Mouse (Mus musculus) retina, adult 2 months (tissue): ENCODE results near the gene Npas2.

Experiments used
- DNase-seq: peaks from one replicate; pipeline ENCODE4 v3.0.0-alpha.2; 2012; ENCODE audit warnings: low read depth, low spot score

The Npas2 gene

DNA sequence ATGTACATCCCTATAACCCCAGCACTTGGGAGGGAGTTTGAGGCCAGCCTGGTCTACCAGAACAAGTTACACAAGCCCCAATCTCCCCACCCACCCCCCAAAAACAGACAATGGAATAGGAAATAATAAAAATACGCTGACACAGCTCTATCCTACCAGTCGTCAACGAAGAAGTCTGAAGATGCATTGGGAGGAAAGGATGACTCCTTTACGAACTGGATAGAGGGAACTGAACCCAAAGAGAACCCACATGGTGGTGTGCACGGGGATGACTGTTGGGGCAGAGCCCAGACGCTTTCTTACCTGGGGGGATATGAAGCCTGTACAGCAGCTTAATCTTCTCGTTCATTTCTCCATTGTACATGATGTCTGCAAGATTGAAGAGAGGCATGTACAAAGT is 182.6 kb downstream of the Npas2 start:
- DNase-seq: no peak

DNA sequence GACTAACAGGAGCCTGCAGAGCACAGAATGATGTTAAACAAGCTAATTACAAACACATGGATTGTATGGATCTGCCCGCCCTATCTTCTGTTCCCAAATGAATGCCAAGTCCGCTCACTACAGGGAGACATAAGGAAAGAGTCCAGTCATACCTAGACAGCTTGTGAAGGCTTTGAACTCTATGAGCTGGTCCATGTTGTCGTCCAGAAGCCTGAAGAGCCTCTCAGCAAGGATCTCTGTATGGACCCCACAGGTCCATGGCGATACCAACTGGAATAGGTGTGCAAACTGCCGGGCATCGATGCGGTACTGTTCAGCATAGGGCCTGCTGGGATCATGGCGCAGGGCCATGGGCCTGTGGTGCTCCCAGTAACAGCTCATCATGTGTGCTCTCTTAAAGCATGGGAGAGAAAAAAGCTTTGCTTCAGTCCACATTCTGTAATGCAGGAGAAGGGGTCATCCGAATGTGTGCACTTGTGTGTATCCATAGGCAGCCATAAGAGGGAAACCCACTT is 183.3 kb downstream of the Npas2 start:
- no peak for DNase-seq

DNA sequence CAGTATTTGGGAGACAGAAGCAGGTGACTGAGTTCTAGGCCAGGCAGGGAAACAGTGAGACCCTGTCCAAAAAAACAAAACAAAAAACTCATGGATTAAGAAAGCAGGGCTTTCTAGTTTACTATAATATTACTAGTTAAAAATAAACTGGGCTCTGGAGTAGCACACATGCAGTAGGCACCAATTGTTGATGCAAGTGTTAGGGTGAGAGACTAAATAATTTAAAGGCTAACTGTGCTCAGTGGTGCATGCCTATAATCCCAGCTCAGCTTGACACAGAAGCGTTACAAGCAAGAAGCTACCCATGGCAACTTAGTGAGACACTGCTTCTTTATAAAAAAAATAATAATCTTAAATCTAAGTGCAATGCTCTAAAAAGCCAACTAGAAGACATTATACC is 185.0 kb downstream of the Npas2 start:
- DNase-seq: no peak

DNA sequence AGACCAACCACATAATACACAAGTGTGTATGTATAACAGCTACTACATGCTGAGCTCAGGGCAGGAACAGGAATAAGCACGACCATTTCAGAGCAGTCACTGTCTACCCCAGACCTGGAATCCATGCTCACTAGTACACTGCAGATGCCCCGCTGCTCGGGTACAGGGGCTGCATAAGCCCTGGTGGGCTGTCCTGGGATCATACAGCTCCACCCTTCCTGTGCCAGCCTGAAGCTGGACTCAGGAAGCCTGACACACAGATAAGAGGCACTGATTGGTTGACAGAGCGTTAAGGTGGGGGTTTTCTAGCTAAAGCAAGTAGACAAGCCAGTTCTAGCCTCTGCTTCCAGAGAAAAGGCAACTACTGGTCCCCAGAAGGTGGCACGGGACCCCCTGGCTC is 185.5 kb downstream of the Npas2 start:
- no peak for DNase-seq

DNA sequence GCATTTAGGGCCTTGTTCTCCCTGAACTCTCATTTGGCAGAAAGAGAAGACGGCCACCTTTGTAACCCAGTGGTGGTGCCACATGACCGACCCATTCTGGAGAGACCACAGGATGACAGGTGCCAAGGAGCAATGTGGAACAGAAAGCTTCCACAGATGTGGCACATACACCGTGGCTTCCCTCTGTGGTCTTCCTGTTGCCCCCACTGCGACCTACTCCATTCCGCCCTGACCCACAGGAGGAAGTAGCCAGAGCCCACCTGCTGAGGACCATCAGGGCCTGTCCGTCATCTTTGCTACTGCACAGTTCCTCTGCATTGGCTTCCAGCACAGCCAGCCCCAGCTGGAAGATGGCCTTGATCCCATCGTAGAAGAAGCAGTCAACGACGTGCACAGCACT is 187.5 kb downstream of the Npas2 start:
- no peak for DNase-seq

DNA sequence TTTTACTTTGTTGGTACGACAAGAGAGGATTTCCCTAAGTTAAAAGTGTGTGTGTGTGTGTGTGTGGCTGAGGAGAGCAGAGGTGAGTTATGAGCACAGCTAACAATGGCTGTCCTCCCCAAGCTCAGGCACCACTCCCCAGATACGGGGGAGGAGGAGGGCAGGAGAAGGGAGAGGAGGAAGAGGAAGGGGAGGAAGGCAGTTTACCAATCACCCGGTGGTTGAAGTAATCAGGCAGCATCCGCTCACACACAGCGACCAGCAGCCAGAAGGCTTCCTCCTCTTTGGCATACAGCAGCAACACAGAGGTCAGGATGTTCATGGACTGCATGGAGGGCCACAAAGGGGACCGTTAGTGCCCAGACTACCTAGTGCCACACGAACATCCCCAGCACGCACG is 191.4 kb downstream of the Npas2 start:
- no peak for DNase-seq

DNA sequence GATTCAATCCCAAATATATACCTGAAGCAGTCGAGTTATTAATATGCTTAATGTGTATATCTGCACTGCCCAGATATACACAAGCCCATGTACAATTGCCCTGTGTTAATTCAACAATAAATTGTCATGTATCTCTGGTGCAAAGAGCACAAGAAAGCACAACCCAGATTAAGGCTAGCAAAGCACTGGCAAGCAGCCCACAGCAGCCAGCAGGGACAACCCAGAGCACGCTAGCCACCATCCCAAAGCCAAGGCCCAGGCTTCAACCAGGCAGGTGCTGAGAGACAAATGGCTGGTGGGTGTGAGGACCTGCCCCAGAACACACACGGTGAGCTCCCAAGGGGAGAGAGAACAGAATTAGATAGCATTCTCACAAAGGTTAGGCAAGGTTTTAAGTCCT is 192.9 kb downstream of the Npas2 start:
- DNase-seq: no peak

DNA sequence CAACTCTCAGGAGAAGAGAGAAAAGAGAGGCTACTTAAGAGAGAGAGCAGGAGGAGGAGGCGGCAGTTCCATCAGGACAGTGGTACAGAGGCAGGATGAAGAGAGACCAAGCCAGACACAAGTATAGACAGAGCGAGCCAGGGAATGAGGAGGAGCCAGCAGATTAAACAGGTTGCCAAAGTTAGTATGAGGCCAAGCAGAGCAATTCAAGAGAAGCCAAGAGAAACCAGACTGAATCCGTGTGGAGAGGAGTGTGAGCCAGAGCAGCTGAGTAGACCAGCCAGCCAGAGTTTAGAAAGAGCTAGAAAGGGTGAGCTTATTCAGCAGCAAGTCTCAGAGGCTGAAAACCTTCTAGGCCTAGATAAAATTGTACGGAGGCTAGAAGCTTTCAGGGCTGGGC is 194.0 kb downstream of the Npas2 start:
- DNase-seq: no peak

DNA sequence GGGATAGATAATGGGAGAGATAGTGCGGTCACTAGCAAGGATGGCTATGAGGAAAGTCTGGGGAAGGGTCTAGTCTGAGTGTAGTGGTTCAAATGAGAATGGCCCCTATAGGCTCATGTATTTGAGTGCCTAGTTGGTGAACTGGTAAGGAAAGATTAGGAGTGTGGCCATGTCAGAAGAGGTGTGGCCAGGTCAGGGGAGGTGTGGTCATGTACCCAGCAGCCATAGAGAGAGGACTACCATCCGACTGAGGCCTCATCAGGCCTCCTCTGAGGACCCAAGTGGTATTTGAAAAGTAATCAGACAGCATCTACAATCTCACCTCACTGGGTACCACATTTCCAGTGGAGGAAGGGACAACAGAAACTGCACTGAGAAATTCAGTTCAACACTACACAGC is 194.6 kb downstream of the Npas2 start:
- no peak for DNase-seq

DNA sequence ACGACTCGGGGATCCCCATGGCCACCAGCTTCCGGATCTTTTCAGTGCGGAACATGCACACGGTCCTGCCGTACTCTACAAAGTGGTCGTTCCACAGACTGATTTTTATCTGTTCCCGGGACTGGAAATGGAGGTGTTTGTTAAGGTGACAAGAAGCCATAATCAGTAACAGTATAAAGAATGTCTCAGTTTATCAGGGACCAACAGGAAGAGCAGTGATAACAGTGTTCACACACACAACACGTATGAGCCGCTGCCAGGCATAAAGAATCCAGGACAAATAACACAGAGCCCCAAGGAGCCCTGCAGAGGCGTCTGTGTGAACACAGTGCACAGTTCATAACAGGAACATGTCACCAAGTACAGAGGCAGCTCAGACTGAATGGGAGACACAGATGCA is 195.8 kb downstream of the Npas2 start:
- no peak for DNase-seq

DNA sequence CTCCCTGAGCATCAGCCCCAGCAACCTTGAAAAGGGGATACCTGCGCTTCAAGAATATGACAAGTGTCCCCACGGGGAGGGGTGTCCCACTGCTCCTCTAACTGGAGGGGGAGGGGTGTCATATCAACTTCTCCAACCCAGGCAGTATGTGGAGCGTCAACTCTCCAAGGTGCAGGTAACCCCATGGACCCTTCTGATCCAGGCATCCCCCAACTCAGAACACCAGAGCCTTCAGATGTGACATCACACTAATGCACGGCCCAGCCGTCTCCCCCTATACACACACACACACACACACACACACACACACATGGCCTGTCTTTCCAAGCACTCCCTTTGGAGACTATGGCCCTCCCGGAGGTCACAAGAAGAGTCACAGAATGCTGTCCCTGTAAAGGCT is 198.1 kb downstream of the Npas2 start:
- DNase-seq: no peak

DNA sequence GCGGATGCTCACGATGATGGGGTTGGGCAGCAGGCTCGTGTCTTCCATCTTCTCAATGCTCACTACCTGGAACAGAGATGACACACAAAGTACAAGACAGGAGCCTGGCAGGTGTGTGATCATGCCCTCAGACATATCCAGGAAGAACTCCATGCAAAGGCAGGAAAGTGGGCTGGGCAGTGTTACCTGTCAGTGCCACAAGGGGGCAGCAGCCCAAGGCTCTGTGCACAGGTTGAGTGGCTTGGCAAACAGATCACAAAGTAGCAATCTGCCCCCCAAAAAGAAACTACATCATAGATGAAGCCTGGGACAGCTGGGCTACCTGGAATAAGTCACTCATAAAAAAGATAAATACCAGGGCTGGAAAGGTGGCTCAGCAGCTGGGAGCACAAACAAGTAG is 198.7 kb downstream of the Npas2 start:
- peak; percentile 33 for DNase-seq

DNA sequence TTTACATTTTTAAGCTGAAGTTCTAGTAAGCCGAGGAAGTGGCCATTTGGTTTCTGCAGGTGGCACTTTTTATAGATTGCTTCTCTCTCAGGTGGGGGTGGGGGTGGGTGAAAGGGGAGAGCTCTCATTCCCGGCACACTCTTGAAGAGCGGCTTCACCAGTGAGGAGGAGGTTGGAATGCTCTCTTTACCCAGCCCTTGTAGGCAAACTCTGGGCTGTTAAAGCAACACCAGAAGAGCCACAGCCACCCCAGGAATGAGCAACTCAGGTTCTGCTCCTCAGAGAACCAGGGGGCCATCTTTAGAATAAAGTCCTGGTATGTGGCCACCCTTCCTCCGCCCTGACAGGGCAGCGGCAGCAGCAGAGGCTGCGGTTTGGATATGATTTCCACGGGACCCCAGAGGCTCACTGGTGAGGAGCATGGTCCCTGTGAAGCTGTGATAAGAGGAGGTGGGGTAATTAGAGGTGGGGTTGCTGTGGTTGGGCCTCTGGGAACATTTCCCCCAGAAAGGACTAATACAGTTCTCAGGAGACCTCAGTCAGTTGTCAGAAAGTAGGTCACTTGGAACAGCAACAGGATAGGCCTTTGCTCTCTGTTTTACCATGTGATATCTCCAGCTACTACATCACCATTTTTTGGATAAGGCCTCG is 199.8 kb downstream of the Npas2 start:
- no peak for DNase-seq

DNA sequence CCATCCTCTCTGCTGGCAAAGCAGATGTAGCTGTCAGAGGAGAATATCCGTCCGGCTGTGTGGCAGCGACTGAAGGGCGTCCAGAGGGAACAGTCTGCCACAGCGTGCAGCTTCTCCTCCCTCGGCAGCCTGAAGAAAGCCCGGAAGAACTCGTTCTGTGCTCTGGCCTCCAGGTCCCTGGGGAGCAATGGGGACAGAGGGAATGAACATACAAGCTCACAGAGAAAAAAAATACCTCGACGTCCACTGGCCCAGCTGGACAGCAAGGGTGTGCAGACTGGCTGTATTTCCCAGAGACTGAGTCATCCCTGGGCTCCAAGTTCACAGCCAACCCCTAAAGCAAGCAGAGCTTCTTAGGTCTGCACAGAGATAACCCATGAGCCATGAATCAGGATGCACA is 200.6 kb downstream of the Npas2 start:
- DNase-seq: no peak

DNA sequence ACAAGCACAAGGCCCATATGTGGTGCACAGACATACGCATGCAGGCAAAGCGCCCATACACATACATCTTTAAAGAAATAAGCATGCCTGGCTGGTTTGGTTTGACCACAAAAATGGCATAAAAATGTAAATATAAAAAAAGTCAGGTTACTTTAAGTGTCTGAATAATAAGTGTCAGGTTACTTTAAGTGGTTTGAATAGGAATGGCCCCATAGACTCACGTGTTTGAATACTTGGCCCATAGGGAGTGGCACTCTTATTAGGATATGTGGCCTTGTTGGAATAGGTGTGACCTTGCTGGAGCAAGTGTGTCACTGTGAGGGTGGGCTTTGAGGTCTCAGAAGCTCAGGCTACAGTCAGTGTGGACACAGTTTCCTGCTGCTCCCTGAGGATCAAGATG is 201.1 kb downstream of the Npas2 start:
- no peak for DNase-seq

DNA sequence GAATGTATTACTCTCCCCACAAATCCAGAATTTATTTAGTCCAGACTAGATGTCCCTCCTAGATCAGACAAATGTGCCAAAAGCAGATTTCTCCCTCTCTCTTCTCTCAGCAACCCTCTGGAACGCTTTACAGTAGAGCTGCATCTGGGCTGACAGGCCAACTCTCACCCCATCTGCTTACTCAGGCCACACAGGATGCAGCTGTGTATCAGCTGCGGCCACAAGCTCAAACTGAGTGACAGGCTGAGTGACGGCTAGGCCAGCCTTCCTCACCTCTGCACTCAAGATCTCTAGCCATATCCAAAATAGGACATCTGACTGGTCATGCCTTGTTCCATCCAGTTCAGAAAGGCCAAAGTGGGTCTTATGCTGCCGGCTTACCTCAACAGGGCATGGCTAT is 202.8 kb downstream of the Npas2 start:
- DNase-seq: no peak

DNA sequence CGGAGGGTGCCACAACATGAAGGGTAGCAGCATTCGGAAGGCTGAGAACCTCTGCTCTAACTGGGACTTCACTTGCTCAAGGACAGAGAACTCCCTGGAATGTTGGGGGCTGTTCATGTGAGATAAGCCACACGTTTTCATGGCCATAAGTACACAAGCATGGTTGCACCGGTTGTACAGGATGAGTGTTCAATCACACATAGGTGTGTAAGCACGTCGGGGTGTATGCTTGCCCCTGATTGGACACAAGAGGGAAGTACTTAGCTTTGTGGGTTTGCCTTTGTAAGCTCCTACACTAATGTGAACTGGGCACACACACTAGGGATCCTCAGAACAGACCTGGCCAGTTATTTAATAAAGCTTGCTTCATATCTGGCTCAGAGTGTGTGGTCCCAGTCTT is 204.8 kb downstream of the Npas2 start:
- DNase-seq: no peak

DNA sequence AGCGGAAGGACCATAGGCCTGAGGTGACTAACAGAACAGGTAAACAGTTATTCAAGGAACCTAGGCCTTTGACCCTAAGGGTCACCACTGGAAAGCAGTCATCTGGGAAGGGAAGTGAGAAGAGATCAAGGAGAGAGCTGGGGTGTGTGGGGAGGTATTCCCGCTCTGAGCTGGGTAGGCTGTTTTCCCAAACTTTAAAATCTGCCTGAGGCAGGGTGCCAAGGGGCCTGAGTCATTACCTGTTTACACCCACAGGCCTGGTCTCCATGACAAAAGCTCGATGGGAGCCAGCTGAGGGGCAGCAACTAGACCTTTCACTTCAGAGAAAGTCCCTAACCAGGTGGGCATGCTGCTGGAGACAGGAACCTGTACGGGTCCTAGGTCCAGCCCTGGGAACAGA is 205.7 kb downstream of the Npas2 start:
- DNase-seq: no peak

DNA sequence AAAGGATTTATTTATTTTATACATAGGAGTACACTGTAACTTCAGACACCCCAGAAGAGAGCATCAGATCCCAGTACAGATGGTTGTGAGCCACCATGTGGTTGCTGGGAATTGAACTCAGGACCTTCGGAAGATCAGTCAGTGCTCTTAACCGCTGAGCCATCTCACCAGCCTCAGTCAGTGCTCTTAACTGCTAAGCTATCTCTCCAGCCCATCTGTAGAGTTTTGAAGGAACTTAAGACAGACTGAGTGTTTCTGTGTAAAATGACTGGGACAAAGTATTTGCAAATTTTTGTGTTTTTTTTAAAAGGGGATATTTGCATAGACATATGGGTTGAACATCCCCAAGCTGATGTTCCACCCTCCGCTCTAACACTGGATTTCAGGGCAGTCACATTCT is 206.6 kb downstream of the Npas2 start:
- DNase-seq: no peak

DNA sequence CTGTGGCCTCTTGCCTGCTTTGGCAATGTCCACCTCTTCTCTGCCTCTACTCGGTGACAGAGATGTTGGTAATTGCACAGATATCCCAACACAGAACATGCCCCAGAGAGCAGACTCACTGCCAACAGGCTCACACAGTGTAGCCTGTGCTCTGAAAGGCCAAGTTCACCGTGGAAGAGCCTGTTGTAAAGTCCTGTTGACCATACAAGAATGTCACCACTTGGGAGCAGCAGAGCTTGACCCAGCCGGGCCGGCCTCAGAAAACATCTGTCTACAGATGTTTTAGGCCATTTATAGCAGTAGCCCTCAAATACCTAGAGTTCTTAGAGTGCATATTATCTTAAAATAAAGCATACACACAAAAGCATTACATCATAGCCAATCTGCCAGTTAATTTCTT is 213.6 kb downstream of the Npas2 start:
- no peak for DNase-seq

DNA sequence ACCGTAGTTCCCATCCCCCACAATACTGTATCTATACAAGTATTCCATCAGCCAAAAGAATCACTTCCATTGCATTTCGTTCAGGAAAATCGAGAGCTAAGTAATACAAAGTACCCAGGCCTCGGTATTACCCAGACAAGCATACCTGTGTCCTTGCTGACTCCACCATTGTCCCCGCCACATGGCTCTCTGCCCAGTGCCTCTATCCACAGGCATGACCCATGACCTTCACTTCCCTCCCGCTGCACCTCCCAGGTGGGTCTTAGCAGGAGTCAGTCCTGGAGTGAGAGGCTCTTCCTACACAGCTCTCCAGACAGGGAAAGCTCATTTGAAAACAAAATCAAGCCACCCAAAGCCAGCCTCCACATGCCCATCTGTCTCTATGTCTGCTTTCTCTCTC is 214.6 kb downstream of the Npas2 start:
- no peak for DNase-seq

DNA sequence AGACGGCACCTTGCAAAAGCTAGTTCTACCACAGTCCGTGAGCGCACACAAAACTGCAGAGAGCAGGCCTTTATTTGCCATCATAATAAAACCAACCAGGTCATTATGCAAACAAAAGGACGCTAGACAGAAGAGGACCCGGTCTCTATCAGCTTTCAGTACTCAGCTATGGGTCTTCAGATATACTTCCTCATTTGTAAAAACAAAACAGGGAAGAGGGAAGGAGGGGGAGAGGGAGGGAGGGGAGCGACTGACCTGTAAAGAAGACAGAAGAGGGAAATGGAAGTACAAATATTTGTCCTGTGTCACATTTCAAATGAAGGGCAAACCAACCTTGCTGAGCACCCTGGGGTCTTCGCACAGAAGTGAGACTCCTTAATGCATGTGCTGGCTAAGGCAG is 215.1 kb downstream of the Npas2 start:
- no peak for DNase-seq

DNA sequence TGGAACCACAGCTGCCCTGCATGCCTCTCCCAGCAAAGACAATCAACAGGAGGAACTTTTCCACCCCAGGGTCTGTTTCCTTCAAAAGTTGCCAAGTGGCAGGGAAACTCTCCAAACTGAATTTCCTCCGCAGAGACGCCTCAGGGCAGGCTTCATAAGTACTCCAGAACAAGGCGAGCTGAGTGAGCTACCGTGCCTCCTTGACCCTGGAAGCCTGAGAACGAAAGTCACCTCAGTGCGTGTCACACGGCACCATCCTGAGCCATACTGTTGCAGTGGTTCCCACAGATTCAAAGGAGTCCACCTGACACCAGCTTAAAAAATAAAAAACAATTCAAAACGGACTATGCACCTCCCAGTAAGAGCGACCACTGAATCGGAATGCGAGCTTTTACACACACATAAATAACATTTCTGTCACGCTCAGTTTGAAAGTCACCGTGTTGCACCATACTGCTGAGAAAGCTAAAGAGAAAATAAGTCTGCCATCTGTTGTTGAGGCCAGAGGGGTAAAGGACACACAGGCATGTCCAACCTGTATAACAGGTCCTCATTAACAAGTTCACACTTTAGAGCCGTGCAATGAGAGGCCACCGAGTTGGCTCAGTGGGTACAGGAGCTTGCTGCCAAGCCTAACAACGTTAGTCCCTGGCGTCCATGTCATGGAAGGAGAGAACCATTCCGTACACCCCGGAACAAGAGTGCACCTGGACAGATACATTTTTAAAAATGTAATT is 216.7 kb downstream of the Npas2 start:
- DNase-seq: no peak
